Mouse (Mus musculus): ENCODE measurements around the gene AC109138.7.

GRCm38 (mm10) chr19:4169810-4170209, 44.3 kb upstream of the AC109138.7 start:
- TF ChIP-seq CTCF (IDR thresholded peaks at IDR 0.05; ENCODE audit: borderline replicate concordance, extremely low read depth, insufficient read depth, insufficient read length), result no peak
- TF ChIP-seq POLR2A (IDR thresholded peaks at IDR 0.05; ENCODE audit: borderline replicate concordance, extremely low read depth, insufficient read depth, insufficient read length, poor library complexity, severe bottlenecking), result no peak

Measured in brain, embryonic 14.5 days (tissue).